Mouse (Mus musculus) embryo, embryonic 11 days (tissue): ENCODE measurements at regions not wholly inside any gene's neighbourhood (a gene's known extent, or its start where the extent isn't known, plus 50 kb on each side); places are given as distances from the start of the nearest gene placed in this dataset.
A peak's percentile ranks its signal among the peaks of the same experiment; 100 is the strongest.
"Not testable (repeated sequence)": the region's sequence is repeated elsewhere in the genome, so short reads cannot be mapped to it uniquely, and the experiment has no call there.

ENCODE experiments used
- DNase-seq: peaks from one replicate; pipeline ENCODE4 v3.0.0-alpha.2; 2015

DNA sequence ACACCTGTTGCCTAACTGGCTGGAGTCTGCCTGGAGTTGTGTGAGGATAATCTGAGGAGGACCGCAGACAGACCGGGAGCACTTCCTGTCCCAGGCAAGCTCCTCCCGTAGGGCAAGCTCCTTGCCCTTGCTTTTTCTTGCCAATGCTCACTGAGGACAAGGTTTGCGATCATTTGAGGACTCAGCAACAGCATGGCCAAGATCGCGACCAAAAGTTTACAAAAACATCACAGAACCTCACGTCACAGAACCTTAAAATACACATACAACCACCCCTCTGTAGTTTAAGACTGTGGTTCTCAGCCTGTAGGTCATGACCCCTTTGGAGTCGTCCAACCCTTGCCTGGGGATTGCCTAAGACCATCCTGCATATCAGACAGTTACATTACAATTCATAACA is 383.7 kb upstream of the Arid1b start:
- no peak for DNase-seq

DNA sequence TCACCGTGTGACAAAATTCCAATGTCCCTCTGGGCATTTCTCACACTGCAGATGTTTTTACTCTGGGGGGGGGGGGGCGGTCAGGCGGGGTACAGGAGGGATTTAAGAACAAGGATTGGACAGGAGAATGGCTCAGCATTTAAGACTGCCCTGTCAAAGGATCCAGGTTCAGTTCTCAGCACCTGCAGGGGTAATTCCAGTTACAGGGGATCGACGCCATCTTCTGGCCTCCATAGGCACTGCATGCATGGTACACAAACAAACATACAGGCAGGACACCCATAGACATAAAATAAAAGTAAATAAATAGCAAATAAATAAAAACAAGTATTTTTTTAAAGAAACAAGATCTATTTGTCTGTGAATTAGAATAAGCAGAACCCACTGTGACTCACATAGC is 383.1 kb upstream of the Arid1b start:
- DNase-seq = no peak

DNA sequence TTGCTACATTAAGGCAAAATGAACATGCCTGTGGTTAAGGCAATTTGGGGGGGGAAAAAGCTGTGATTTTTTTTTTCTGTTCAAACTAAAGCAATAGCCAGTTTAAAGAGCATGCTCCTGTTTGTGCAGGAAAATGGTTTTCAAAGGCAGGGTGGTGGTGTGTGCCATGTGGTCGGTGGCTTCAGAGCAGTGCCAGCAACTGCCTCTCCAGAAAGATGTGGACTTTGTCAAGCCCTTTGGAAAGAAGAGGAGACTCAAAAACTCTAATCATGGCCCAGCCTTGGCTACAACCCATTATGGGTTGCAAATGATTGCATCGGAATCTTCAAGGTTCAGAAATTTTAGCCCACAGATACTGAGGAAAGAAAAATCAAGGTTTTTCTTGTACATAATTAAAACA is 382.4 kb upstream of the Arid1b start:
- DNase-seq = no peak

DNA sequence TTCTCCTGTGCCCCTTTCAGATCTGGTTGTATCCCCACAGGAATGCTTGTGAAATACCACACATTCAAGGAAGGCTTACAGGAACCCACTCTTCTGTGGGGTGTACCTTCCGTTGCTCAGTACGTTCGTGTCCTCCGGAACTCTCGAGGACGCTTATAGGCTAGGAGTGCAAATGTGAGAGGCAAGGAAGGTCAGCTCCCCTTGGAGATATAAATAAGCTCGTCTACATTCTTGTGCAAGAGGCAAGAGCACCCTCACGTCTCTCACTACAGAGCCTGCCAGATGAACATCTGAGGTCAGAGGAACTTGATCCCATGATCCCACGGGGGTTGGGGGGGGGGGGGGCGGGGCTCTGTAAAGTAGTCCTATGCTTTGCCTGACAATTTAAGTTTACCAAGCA is 382.0 kb upstream of the Arid1b start:
- no peak for DNase-seq

DNA sequence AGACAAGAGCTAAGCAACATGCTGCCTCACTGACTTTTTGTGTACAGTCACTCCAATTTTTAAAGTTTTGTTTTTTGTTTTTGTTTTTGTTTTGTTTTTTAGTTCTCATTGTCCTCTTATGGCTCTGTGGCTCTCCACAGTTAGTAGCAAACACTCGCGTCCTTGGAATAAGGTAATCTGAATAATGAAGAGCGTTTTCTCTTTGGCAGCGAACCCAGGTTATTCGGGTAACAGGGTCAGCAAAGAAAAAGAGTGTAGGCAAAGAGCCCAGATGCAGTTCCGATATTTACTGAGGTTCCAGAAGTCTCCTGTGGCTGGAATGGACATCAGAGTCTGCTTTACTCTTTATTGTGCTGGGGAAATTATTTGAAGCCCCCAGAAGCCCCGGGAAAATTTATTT is 381.4 kb upstream of the Arid1b start:
- DNase-seq = no peak

DNA sequence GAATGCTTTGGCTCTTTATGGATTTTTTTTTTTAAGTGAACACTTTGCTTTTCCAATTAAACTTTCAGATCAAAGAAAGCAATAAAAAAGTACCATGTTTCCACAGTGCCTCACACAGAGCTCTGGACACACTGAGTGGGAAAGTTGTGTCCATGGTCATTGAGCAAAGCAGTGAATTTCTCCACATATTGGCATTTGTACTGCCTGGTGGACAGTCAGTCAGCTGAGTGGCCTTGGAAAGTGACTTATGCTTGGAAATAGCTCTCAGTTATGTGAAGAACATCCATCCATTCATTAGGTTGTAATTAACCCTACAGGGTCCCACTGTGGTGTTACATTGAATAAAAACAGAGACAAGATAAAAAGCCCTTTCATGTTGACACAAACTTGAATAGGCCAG is 373.8 kb upstream of the Arid1b start:
- DNase-seq = no peak

DNA sequence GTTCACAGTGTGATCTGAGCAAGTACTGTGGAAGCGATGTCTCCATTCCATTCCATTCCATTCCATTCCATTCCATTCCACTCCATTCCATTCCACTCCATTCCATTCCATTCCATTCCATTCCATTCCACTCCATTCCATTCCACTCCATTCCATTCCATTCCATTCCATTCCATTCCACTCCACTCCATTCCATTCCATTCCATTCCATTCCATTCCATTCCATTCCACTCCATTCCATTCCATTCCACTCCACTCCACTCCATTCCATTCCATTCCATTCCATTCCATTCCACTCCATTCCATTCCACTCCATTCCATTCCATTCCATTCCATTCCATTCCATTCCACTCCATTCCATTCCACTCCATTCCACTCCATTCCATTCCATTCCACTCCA is 368.0 kb upstream of the Arid1b start:
- DNase-seq = not testable (repeated sequence)

DNA sequence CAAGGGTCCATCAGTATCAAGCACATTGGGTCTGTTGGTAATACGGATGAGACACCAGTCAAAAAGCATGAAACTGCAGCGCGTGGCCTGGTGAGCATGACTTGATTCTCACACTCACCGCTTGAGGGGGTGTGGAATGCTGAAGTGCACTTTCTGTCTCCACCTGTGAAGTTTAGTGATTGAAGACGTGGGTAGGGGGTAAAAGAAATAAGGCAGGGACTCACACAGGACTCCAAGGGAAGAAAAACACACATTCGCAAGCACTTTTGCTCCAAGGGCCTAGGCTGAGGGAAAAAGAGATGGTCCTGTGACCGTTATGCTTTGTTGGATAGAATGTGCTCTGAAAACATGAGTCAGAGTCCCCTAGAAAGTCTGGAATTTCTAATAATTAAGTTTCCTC is 366.6 kb upstream of the Arid1b start:
- peak; percentile 11 for DNase-seq

DNA sequence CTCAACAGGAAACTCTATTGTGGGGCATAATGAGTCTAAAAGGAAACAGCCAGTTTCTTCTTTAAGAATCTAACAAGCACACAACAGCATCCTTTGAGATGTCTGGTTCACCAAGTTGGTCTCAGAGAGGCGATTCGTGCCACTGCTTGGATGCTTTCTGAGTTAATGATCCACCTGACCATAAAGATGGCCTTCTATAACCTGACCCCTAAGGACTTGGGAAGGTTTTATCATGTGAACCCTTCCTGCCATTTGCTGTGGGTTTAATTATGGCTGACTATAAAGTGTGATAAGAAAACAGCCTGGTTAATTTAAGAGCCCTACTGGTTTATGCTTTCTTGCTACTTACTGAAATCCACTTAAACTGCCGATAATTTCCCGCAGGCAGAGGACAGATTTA is 363.0 kb upstream of the Arid1b start:
- DNase-seq = no peak

DNA sequence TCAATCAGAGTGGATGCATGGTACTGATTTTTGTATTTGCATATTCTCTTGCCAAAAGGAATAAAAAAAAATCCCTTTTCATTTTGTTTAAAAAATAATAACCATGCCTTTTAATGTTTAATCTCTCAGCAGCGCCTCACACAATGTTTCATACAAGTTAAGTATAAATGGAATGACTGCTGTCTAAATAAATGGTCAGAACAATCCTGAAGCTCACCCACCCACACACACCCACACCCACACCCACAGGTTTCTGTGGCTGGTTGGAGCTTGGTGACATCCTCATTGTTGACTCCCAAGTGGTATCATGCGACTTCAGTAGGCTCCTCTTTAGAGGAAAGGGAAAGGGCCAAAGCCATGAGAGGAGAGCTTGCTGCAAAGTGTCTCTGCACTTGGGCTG is 361.6 kb upstream of the Arid1b start:
- no peak for DNase-seq

DNA sequence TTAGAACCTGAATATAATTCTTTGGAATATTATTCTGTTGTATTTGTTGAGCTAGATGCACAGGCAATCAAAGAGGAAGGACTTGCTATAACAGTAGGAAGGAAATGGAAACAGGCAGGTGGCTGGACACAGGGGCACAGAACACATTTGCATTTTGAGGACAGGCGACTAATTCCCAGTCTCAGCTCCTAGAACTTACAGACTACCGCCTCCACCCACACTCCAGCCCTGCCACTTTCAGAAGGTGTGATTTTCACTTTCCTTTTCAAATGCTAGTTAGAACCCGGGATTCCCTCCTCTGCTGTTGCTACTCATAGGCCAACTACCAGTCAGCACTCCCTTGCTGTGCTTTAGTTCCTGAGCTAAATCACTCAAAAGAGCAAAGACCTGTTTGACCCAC is 360.4 kb upstream of the Arid1b start:
- DNase-seq = no peak

DNA sequence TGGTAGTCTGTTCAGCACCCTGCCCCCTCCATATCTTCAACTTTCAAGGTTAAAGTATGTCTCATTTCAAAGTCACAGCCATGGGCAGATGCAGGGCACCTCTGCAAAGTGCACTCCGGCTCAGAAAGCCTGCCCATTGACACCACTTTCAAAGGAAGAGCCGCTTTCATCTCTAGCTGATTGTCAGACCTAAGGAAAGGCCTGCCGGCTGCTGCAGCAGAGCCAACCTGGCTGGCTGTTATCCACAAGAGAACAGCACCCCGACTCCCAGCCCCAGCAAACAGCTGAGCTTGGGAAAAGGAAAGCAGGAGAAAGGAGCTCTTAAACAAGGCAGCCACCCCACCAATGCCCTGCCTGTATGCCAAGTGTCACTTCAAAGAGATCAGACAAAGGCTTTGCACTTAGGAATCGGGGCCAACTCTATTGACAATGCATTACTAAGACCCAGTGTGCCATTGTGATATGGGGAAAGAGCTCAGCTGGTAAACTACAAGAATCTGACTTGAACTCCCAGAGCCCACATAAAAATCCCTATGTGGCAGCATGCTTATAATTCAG is 357.3 kb upstream of the Arid1b start:
- no peak for DNase-seq

DNA sequence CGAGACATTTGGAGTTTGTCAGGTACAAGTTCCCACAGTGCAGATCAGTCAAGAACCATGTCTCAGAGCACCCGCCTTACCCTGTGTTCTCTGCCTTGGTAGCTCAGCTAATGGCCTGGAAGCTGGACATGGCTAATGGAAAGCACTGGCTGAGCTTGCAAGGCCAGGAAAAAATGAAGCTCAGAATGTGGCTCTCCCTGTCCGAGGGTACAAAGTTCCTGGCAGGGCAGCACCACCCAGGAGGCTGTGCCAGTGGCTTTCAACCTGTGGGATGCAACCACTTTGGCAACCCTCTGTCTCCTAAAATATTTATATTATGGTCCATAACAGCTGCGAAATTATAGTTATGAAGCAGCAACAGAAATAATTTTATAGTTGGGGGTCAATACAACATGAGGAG is 354.6 kb upstream of the Arid1b start:
- no peak for DNase-seq

DNA sequence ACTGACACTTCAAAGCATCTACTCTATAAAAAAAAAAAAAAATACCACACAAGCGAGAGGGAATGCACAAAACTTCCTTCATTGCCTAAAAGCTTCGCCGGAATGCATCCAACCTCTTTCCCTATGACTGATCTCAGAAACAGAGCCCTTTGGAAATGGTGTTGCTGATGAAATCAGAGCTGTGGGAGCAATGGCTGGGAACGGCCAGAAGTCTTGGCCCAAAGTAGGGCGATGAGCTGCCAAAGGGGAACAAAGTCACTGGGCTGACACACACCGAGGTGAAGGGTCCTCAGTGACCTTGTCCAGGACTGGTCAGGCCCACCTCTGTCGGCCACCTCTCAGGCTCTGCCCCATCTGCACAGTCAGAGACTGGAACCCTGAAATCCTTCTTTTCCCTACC is 353.6 kb upstream of the Arid1b start:
- DNase-seq = no peak

DNA sequence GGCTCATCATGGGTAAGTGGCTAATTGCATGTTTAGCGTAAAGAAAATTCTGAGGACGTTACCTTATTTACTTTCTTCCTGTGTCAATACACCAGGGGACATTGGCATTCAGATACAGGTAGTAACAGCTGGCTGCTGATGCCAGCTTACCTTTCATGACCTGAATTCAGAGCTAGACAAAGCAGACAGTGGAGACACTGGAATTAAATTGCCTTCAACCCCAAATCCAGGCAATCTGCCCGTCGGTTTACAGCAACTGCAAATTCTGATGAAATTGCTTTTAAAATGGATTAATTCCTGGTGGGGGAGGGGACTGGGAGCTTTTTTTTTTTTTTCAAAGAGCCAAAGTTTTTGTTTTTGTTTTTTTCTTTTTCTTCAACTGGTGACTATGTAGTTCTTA is 353.0 kb upstream of the Arid1b start:
- no peak for DNase-seq

DNA sequence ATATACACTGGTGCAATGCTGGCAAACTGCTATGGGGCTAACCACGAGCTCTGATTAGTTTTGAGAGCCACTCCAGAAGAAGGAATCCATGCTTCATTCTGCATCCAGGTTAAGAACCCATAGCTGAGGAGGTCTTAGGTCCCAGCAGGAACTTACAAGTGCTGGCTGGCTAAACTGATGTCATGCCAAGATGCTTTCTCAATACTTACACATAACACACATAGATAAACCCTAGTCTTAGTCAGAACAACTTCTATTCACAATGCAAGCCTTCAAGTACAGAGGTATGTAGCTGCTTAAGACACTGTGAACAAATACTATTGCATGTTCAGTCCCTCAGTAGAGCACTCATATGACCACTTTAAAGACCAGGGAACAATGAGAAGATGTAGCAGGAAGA is 352.1 kb upstream of the Arid1b start:
- no peak for DNase-seq

DNA sequence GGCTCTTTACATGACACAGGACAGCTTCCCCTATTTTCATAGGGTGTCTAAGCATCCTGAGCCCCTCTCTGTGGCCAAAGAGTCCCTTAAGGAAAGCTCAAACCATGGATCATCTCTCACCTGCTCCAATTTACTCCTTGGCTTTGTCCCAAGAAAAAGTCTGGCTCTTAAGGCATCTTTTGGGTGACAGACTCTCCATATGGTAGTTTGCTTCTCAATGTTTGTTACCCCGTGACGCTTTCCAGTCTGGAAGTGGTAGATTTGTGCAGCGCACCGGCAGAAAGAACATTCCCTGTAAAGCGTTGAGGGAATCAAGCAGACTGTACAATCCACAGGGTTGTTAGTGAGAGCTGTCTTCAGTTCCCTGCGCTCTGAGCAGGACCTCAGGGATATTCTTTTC is 350.8 kb upstream of the Arid1b start:
- no peak for DNase-seq

DNA sequence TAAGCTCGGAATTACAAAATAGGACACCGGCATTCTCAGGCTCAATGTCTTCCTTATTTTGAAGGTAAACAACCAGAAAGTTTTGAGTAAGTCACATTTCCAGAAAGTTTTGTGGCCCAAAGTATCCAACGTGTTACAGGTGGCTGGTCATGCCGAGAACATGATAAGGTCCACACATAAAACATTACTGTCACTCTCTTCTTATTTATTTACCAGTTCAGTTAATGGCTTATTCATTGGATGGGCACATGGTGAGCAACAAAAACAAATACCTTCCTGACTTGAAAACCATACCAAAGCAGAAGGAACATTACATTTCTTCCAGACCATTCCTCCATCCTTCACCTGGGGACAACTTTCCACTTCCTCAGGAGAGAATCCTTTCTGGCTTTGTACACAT is 345.5 kb upstream of the Arid1b start:
- DNase-seq = no peak

DNA sequence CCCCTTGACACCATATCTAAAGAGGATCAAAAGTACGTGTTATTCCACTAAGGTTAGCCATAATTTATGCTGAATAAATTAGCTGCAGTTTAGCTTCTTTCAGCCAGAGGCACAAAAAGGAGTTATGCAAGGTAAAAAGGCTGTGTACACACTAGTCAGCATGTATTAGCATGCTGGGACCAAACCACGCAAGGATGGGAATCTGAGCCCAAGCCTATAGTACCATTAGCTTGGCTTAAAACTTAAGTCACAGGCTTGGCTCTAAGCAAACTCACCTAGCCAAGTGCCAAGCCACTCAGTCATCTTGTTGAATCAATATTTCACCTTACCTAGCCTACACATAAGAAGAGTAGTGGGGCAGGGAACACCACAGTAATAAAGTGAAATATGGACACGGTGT is 339.9 kb upstream of the Arid1b start:
- DNase-seq = no peak

DNA sequence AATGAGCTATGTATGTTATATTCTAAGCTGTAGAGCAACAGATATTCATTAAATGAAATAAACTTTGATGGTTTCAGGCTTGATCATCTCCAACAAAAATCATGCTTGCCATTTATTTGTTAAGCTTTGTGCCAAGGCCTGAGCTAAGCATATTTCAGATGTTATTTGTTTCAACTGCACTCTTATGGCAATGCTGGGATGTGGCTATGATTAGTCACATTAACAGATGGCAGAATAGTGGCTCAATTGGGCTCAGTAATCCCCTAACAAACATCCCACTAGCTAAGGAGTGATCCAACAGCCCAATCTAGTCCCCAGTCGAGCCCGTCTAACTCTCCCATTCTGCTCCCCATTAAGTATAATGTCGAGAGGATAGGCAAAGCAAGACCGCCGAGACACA is 332.1 kb upstream of the Arid1b start:
- no peak for DNase-seq

DNA sequence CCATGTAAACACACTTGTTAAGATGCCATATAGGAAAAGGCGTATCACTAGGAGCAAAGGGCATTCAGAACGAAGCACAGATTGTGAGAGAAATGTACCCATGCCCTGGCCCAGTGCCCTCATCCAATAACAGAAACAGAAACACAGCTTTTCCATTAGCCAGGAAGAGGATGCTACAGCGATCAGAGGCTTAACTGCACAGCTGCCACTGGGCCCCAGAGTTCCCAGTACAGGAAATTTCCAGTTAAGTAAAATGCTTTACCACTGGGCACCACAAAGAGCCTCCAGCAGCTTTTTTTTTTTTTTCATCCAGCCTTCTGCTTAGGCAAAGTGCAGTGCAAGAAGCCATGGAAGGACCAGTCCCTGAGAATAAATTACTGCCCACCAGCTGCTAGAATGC is 325.6 kb upstream of the Arid1b start:
- no peak for DNase-seq

DNA sequence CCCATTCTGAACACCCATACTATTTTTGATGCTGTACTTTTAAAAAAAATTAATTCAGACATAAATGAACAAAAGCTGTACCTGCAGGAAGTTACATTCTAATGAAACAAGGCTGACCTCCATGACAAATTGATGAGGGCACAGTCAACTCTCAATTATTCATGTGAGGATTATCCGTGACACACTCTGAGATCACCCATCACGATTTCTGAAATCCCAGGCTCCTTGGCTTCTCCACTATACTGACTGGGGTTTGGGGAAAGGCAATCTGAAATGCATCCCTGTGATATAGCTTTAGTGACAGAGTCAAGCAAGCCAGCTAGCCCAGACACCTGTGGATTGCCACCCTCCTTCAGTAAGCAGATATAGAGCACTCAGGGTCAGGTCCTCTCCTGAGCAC is 320.9 kb upstream of the Arid1b start:
- DNase-seq = no peak

DNA sequence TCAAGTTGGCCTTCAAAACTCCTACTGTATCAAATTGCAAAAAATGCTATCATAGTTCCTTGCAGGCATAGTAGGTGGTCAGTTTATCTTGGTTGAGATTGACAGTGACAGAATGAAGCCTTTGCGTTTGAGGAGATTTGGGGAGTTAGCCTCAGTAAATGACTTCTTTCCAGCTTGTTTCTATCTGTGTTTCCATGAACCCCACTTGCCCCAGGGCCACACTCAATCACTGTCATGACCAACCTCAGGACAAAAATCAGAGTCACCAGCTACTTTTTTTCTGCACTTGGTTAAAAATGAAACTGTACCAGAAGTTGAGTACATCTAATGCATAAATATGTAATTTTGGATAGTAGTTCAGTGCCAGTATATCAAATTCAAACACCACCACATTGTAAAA is 287.7 kb upstream of the Arid1b start:
- no peak for DNase-seq

DNA sequence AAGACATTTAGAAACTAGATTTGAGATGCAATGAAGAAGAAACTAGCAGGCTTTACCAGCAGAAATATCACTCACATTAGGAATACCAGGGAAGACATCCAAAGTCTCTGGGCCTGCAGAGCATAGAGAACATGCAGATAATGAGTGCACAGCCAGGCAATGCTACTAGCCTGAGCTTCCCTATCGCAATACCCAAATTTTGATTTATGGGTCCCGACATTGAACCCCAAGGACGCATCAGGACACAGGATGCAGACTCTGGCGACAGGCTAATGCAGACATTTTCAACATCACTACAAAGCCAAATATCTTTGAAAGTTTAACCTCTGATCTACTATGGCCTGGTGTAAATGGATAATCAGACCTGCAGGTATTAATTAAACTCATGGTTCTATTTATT is 273.1 kb upstream of the Arid1b start:
- DNase-seq = no peak

DNA sequence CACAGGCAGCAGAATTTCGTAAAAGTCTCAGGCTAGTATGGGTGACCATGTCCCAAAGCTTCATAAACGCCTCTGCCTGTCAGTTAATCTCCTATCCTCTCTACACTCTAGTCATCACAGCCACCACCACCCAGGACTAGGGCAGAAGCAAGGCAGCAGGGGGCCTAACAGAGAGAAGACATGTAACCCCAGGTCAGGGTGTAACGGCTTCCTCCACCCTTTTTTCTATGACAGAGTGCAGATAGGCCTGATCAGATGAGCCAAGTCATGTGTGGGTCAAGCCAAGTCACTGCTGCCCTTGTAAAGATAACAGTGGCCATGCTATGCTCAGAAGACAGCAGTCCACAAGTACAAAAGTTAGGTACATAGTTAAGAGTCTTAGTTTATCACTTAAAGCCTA is 270.1 kb upstream of the Arid1b start:
- no peak for DNase-seq

DNA sequence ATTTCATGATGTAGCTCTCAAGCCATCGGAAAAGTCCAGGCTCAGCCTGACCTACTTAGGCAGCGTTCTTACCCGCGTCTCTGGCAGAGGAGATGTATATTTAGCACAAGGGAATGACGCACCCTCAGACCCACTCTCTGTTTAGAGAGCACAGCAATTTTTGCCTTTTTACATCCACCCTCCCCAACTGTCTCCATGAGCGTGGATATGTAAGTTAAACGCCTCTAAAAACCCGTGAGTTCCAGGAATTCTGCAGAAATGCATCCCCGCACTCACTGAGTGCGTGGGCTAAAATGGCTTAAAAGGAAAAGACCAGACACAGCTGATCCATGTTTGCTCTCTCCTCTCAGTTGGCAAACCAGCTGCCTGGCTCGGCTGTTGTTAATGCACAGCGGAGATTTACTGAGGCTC is 267.8 kb upstream of the Arid1b start:
- DNase-seq = no peak
